Mouse (Mus musculus) cerebellum, adult 2 months (tissue): Measurements from ENCODE around the gene Cd47.

Experiments
- CTCF ChIP-seq: fragments of 200-500 bp; IDR thresholded peaks from 2 replicates; pipeline ENCODE4 v1.5.1; 2011; ENCODE audit warnings: low read depth, mild to moderate bottlenecking, control low read depth, low read length, moderate library complexity, borderline replicate concordance; ENCODE audit not compliant: insufficient read depth
- POLR2A ChIP-seq: fragments of 200-500 bp; IDR thresholded peaks from 2 replicates; pipeline ENCODE4 v1.6.1; 2011; ENCODE audit warnings: low read length, control low read depth, borderline replicate concordance; ENCODE audit not compliant: insufficient read depth

GRCm38 (mm10) chr16:49843723-49844122, 43.4 kb downstream of the Cd47 start:
- TF ChIP-seq CTCF (no peak), POLR2A (no peak)
